Mouse (Mus musculus) lung, adult 2 months (tissue): Measurements from ENCODE around the gene Kalrn.

Source experiments
- CTCF ChIP-seq: fragments of 200-500 bp; IDR thresholded peaks from 2 replicates; pipeline ENCODE4 v1.5.1; 2011; ENCODE audit warnings: mild to moderate bottlenecking, low read length, control low read depth; ENCODE audit not compliant: insufficient read depth
- POLR2A ChIP-seq: fragments of 200-500 bp; IDR thresholded peaks from 2 replicates; pipeline ENCODE4 v1.6.1; 2011; ENCODE audit warnings: low read depth, mild to moderate bottlenecking, control low read depth, low read length, borderline replicate concordance; ENCODE audit errors: extremely low read depth

DNA sequence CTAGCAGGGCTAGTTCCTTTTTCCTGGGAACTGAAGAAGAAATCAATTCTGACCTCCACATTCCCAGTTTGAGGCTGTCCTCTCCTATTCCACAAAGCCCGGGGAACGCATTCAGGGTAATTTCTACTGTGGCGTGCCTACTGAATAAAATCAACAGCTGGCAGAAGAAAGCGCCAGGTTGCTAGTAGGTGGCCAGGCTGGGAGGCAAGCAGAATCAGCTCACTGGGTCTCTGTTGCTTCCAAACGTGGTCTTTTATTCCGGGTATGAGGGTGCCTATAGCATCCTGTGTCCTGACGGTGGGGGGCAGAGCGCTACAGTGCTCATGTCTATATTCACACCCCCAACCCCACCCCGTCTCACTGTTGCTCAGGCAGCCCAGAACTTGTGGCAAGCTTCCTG is 460.2 kb downstream of the Kalrn start:
- TF ChIP-seq CTCF (no peak), POLR2A (no peak)
